Mouse (Mus musculus) gastrocnemius, adult 8-10 months (tissue): Measurements from ENCODE around the gene H2-M10.3. TPM values are rescaled to one million over a fixed set of nuclear protein-coding genes. Genes with fewer than 3 reads are reported as not detected.
"Not testable (repeated sequence)": the region's sequence is repeated elsewhere in the genome, so short reads cannot be mapped to it uniquely, and the experiment has no call there.

Experiments used
- DNase-seq, 2 experiments: peaks; one replicate each; pipeline ENCODE4 v3.0.0; 2022; ENCODE audit warnings: low spot score in 2 of 2
- total RNA-seq, 4 experiments: library from RNA; stranded (reverse); gene quantifications; 2 replicates each; pipeline ENCODE4 v1.2.4; 2022

Gene H2-M10.3
- not detected for total RNA-seq

DNA sequence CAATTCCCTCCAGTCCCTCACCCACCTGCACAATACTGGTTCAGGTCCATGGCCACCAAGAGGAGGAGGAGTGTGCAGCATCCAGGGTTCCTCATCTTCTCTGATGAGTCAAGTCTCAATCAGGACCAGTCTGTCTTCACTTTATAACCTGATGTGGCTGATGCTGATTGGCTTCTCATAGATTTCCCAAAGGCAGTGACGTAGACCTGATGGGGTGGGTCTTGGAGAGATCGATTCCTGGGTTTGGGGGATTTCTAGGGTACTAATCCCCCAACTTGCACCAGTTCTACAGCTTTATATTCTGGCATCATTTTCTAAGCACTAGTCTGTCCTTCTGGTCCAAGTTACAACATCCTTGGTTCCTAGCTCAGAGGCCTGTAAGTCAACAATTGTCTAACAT, at the start of gene H2-M10.3:
Gene H2-M10.3, minus strand, starts transcription at position 101 of the 400 bp plus-strand sequence.
- not testable (repeated sequence) for DNase-seq

DNA sequence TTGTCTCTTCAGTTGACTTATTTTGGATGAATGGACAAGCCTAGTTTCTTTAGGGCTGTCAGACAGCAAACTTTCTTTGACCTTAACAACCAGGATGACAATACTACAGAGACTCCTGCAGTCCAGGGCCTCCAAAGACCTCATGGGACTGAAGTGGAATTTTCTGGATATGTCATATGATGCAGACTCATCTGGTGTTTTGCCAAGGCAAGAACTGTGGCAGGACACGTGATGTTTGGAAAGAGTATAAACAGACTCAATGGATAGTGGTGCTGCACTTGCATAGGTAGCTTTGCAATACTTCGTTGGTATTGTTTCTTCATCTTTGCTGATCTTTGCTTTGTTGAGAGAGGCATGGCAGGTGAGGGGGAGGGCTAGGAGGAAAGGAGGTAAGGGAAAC, 49.2 kb upstream of the H2-M10.3 start:
- DNase-seq: no peak

DNA sequence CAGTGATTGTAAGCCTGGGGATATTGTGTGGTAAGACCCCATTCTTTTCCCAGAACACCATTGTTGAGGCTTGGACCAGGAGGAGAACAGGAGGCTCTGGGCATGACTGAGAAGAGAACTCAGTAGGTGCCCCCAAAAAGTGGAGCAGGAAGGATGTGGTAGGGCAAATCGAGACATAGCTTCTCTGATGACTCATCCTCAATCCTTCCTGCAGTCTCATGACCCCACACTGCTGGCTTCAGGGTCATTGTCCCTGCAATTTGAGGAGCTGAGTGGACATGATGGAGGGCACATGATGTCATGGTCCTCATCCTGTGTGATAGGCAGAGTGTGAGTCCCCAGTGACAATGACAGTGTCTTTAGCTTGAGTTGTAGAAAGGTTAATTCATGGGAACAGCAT, 47.2 kb upstream of the H2-M10.3 start:
- DNase-seq: no peak

DNA sequence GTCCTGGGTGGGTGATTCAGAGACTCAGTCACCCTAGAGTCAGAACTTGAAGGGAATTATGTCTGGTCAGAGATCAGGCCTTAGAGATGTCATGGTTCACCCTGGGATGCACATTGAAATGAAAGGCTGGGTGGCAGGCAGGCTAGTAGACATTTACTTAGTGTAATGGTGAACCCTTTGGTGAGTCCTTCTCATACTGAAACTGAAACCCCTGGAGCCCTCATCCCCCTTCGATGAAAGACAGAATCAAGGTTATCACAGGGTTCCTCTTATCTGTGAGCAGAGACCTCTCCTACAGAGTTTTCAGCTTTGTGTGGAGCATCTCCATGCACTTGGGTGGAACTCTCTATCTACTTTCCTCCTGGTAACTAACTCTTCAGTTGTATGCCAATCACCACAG, 46.1 kb upstream of the H2-M10.3 start:
- DNase-seq: no peak

DNA sequence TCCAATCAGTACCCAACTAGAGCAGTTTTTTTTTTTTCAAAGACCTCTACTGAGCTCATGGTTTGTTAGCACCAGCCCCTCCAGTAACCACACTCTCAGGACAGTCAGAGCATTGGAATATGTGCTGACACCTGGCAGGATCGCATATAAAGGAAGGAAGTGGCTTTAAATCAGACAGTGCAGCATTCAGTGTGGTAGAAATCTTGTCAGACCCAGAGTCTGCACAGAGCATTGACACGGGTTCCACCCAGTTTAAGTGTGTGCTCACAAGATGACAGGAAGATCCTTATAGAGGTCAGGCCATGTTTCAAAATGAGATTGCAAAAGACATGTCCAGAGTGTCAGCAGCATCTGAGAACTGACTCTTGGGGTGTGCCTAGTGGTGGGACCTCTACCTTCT, 21.7 kb upstream of the H2-M10.3 start:
- no peak for DNase-seq

DNA sequence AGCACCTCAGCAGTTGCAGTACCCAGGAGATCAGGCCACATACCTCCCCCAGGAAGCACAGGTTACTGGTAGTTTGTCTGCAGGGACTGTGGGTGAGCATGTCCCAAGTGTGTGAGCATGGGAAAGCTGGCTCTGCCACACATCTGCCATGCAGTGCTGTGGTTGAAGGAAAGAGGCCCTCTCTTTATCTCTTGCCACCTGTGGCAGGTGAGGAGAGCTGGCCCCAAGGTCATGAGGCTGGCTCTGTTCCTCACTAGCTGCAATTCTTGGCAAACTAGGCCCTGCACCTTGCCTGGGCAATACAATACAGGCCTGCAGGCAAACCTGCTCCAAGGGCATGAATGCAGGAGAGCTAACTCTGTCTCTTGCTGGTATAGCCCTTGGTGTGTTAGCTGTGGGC, 5.8 kb downstream of the H2-M10.3 start:
- DNase-seq: not testable (repeated sequence)

DNA sequence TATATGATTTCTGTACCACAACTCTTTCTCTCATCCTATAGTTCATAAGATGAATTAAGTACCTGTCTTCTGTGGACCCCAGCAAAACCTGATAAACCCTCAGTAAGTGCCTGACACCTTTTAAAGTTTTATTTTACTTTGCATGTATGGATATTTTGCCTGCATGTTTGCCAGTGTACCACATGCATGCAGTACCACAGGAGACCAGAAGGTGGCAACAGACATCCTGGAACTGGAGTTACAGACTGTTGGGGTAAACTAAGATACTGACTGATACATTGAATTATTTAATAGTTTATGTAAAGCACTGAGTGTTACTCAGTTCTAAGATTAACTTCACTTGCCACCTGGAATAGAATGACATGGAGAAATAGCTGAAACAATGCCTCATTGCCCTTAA, 10.7 kb downstream of the H2-M10.3 start:
- not testable (repeated sequence) for DNase-seq

DNA sequence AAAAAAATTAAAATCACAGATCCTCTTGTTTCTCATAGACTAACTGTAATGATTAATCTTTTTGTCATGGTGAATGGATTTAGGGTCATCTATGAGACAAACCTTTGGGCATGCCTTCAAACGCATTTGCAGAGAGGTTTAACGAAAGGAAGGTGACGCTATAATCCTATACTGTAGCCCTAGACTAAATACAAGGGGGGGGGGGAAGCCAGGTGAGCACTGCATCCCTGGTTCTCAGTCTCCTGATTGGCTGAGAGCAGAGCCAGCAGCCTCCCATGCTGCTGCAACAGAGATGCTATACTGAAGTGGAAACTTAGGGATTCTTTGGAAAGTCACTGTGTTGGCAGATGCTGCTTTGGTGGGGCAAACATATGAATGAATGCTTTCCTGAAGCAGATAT, 12.5 kb downstream of the H2-M10.3 start:
- DNase-seq: no peak

DNA sequence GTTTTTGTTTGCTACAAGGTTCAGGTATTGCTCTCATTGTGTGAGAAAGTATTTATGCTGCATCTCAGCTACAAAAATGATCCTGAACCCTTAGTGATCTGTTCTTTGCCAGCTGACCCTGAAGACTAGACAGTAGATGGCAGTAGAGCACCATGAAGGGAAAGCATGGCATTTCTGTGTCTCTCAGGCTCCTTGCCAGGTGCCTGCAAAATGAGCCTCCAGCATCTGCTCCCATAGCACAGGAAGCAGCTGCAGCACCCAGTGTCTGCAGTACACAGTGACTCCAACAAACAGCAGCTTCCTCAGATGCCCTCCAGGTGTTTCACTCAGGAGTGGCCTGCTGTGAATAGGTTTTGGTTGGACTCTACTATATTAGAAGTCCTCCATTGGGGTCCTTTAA, 12.9 kb downstream of the H2-M10.3 start:
- DNase-seq: peak; percentile 24 to 41

DNA sequence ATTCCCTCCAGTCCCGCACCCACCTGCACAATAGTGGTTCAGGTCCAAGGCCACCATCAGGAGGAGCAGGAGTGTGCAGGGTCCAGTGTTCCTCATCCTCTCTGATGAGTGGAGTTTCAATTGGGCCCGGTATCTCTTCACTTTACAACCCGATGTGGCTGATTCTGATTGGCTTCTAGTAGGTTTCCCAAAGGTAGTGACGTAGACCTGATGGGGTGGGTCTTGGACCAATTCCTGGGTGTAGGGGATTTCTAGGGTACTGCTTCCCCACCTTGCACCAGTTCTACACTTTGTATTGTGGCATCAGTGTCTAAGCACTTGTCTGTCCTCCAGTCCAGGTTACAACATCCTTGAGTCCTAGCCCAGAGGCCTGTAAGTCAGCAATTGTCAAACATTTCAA, 42.2 kb downstream of the H2-M10.3 start, which contains the start of gene H2-M10.1:
Gene H2-M10.1, minus strand, starts transcription at position 101 of the 400 bp plus-strand sequence.
- DNase-seq: no peak

DNA sequence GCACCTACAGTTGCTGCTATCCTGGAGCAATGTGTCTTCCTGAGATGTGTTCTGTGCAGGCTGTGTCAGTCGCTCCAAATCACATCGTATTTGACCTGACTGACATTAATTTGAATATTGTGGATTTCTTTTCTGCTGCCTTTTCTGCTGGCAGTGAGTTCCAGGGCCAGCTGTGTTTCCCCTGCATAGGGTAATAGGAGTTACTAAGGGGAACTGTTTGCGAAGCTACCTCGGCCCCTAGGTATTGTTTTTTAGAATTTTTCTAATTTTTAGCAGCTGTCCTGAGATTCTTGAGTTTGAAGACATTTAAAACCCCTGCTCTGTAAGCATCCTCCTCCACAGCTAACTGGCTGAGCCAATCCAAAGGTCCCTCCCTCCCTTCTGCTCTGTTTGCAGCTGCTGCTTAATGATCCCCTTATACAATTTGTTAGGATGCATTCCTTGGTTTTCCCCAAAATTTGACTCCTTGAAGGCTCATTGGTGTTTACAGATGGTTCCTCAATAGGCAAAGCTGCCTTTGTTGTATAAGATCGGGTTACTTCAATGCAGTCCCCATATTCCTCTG, 52.4 kb downstream of the H2-M10.3 start:
- DNase-seq: no peak

DNA sequence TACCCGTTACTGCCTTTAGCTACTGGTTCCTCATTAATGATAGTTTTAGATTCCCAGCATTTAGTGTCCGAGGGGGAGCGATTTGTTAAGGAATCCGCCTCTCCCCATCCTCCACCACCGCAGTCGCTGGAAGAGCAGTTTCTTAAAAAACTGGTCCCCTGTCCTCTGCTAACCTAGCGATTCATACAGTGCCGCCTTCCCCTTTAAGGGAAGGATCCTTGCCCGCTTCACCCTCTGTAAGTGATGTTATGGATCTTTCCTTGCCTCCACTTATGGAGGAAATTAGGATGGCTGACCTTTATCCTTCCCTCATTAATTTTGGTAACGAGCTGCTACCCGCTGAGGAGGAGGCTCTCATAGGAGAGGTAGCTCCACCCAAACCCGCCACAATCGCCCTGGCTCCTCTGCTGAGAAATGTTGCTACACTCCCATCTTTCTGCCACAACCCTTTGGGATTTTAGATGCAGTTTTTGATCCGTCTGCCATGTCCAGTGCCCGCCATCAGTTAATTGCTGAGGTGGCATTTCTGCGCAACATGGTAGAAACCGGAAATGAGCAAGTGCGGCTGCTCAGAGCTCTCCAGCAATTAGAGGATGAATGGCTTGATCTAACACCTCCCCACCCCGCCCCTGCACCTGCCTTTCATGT, 53.1 kb downstream of the H2-M10.3 start:
- DNase-seq: no peak

Other genes starting within 250 kb of the H2-M10.3 start
- gene Gm19684, start 246.7 kb downstream of the H2-M10.3 start, total RNA-seq: under 1 TPM in 1 of 4 experiments, not detected in 3; 0.29 TPM
- not detected for gene Gm7030, start 239.0 kb downstream of the H2-M10.3 start, total RNA-seq
- gene Gm8909, start 199.9 kb downstream of the H2-M10.3 start, total RNA-seq: not detected
- not detected for gene H2-T3, start 178.1 kb downstream of the H2-M10.3 start, total RNA-seq
- gene Rpp21, start 110.3 kb downstream of the H2-M10.3 start, total RNA-seq: 10 to 100 TPM; 31.1 to 42.0 (median 33.5) TPM
- 1 to 10 TPM; 5.5 to 9.7 (median 7.5) TPM for gene Trim39, start 96.2 kb downstream of the H2-M10.3 start, total RNA-seq
- not detected for gene H2-M10.2, start 81.9 kb downstream of the H2-M10.3 start, total RNA-seq
- gene H2-M10.1, start 42.3 kb downstream of the H2-M10.3 start, total RNA-seq: not detected
- gene H2-M10.4, start 93.9 kb upstream of the H2-M10.3 start, total RNA-seq: not detected
- not detected for gene H2-M11, start 178.7 kb upstream of the H2-M10.3 start, total RNA-seq